Mouse (Mus musculus) hindbrain, embryonic 15.5 days (tissue): ENCODE measurements at regions not wholly inside any gene's neighbourhood (a gene's known extent, or its start where the extent isn't known, plus 50 kb on each side); places are given as distances from the start of the nearest gene placed in this dataset.

Experiments
- ATAC-seq: fragments of 200-750 bp; cut with Nextera tagmentation; 2 replicates; pipeline ENCODE4 v1.8.0; 2017; ENCODE audit warnings: low read depth, moderate number of reproducible peaks, moderate TSS enrichment; ENCODE audit not compliant: low FRiP score
- H3K27ac ChIP-seq: fragments of 300-500 bp; sonication (generic); replicated peaks from 2 replicates; pipeline ENCODE4 v1.5.1; 2015; ENCODE audit warnings: mild to moderate bottlenecking, inconsistent platforms
- H3K27me3 ChIP-seq: fragments of 300-500 bp; sonication (generic); 2 replicates; pipeline ENCODE4 v1.6.1; 2015; ENCODE audit warnings: control low read depth, inconsistent platforms
- H3K36me3 ChIP-seq: fragments of 300-500 bp; sonication (generic); 2 replicates; pipeline ENCODE4 v1.6.1; 2015; ENCODE audit warnings: control low read depth, inconsistent platforms
- H3K4me1 ChIP-seq: fragments of 300-500 bp; sonication (generic); replicated peaks from 2 replicates; pipeline ENCODE4 v1.6.1; 2015; ENCODE audit warnings: control low read depth, inconsistent platforms
- H3K4me2 ChIP-seq: fragments of 300-500 bp; sonication (generic); 2 replicates; pipeline ENCODE4 v1.6.1; 2015; ENCODE audit warnings: moderate library complexity, mild to moderate bottlenecking, inconsistent platforms
- H3K4me3 ChIP-seq: fragments of 300-500 bp; sonication (generic); 2 replicates; pipeline ENCODE4 v1.5.1; 2015; ENCODE audit warnings: mild to moderate bottlenecking, inconsistent platforms
- H3K9ac ChIP-seq: fragments of 300-500 bp; sonication (generic); 2 replicates; pipeline ENCODE4 v1.6.1; 2015; ENCODE audit warnings: inconsistent platforms
- H3K9me3 ChIP-seq: fragments of 300-500 bp; sonication (generic); 2 replicates; pipeline ENCODE4 v1.6.1; 2016; ENCODE audit warnings: control low read depth, inconsistent platforms
- WGBS: fragments of 180-500 bp; shearing (Covaris S2); methylation state at CpG from one replicate; pipeline ENCODE4 v1.1.7; 2015; 5-methylcytosine and 5-hydroxymethylcytosine counted together

DNA sequence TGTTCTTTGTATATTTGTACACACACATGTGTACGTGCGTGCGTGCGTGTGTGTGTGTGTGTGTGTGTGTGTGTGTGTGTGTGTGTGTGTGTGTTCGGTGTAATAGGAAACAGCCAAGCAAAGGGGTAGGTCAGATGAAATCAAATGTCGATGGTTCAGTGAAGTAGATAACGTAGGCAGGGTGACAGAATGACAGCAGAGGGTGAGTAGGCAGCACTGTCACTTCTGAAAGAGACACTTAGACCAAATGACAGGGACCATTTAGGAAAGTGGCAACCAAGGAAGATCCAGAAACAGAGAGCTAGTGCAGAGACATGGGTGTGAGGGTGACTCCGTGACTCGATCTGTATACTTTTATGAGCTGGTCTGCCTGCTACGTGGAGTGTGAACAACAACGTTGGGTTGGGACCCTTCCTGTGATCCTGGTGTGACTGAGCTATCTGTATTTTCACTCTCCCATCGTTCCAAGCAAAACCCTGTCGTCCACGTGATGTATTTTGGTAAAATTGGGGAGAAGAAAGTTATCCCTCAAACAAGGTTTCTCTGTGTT, 266.5 kb upstream of the 9630041A04Rik start:
- H3K4me3 ChIP-seq: no peak overlapping the region
- 89% methylated on average over 14 of the region's 14 CpGs for WGBS
- no peak overlapping the region for H3K9ac ChIP-seq
- H3K4me1 ChIP-seq: no peaks in the 10 kb centered on the region
- no peaks in the 10 kb centered on the region for H3K9me3 ChIP-seq
- no peak overlapping the region for H3K27ac ChIP-seq
- H3K4me2 ChIP-seq: no peak overlapping the region
- no peaks in the 10 kb centered on the region for H3K27me3 ChIP-seq
- no peaks in the 10 kb centered on the region for H3K36me3 ChIP-seq
- ATAC-seq: no peak

DNA sequence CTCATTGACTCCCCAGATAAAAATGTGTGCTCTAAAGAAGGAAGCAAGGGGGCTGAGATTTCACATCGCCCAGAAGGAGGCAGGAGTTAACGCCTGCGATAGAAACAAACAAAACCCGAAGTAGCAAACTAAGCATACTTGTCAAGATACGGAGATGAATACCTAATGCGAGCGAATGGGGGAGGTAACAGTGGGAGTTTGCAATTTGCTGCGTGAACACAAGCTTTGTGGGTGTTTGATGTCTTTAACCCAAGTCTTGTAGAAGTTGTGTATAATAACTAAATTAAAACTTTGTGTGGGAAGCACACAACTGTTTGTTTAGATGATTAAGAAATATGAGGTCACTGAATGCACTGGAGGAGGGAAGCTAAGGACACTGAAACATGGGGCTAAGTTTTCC, 269.0 kb upstream of the 9630041A04Rik start:
- ATAC-seq: no peak
- Histone ChIP-seq H3K27ac (no peak overlapping the region), H3K9me3 (no peaks in the 10 kb centered on the region), H3K4me2 (no peak overlapping the region), H3K36me3 (no peaks in the 10 kb centered on the region), H3K9ac (no peak overlapping the region), H3K4me3 (no peak overlapping the region), H3K4me1 (no peaks in the 10 kb centered on the region), H3K27me3 (no peaks in the 10 kb centered on the region)
- WGBS: 73% methylated on average over 8 of the region's 8 CpGs

DNA sequence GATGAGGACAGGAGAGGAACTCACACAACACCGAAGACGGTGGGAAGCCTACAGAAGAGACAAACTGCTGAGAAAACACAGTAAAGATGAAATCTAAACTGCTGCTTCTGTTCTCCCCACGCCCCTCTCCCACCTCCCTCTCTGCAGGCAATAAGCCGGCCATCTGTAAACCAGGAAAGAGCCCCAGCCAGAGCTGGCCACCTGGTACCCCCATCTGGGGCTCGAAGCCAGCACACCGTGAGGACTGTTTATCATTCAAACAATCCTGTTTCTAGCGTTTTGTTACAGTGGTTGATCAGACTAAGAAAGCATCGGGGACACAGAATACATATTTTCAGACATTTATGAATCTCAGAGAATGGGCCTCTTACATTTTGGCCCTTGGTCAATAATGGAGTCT, 270.0 kb upstream of the 9630041A04Rik start:
- no peaks in the 10 kb centered on the region for H3K9me3 ChIP-seq
- no peaks in the 10 kb centered on the region for H3K36me3 ChIP-seq
- H3K4me2 ChIP-seq: no peak overlapping the region
- no peak for ATAC-seq
- no peak overlapping the region for H3K4me3 ChIP-seq
- no peaks in the 10 kb centered on the region for H3K27me3 ChIP-seq
- 63% methylated on average over 8 of the region's 8 CpGs for WGBS
- no peak overlapping the region for H3K9ac ChIP-seq
- H3K4me1 ChIP-seq: no peaks in the 10 kb centered on the region
- H3K27ac ChIP-seq: no peak overlapping the region

DNA sequence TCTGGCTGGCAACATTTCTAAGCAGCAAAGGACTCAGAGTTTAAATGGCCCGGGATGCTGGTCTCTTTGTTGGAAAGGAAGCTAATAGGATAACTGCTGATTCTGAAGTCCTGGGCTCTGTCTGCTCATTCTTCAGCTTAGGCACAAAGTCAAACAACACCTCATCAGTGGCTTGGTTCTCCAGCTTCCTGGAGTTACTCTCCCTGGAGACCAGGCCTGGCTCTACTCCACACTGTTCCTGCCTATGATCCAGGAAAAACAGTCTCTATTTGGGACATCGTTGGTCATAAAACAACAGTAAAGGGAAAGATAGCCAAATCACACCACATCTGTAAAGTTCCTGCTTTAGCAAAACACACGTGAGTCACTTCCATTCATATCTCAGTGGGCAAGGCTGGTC, 271.3 kb upstream of the 9630041A04Rik start:
- 88% methylated on average over 3 of the region's 3 CpGs for WGBS
- no peak overlapping the region for H3K9ac ChIP-seq
- H3K27ac ChIP-seq: no peak overlapping the region
- no peak overlapping the region for H3K4me2 ChIP-seq
- no peaks in the 10 kb centered on the region for H3K27me3 ChIP-seq
- no peak overlapping the region for H3K4me3 ChIP-seq
- H3K36me3 ChIP-seq: no peaks in the 10 kb centered on the region
- H3K9me3 ChIP-seq: no peaks in the 10 kb centered on the region
- no peak for ATAC-seq
- H3K4me1 ChIP-seq: no peaks in the 10 kb centered on the region

DNA sequence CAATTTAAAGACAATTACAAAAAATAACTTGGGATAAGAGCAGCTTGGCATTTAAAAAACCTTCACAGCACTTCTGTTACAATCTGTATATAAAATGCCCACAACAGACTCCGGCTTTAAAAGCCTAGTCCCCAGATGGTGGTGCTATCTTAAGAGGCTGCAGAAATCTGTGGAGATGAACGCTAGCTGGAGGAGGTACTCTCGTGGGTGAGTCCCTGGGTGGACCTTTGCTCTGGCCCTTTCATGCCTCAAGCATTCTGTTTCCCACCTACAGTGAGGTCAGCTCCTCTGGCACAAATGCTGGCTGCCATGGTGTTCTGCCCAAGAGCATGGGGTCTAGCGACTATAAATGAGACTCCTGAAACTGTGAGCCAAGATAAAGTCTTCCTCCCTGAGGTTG, 280.6 kb upstream of the 9630041A04Rik start:
- no peaks in the 10 kb centered on the region for H3K36me3 ChIP-seq
- H3K27ac ChIP-seq: no peak overlapping the region
- no peak overlapping the region for H3K9ac ChIP-seq
- no peak overlapping the region for H3K4me2 ChIP-seq
- H3K9me3 ChIP-seq: no peaks in the 10 kb centered on the region
- H3K4me3 ChIP-seq: no peak overlapping the region
- H3K27me3 ChIP-seq: no peaks in the 10 kb centered on the region
- 86% methylated on average over 4 of the region's 4 CpGs for WGBS
- no peaks in the 10 kb centered on the region for H3K4me1 ChIP-seq
- ATAC-seq: no peak

DNA sequence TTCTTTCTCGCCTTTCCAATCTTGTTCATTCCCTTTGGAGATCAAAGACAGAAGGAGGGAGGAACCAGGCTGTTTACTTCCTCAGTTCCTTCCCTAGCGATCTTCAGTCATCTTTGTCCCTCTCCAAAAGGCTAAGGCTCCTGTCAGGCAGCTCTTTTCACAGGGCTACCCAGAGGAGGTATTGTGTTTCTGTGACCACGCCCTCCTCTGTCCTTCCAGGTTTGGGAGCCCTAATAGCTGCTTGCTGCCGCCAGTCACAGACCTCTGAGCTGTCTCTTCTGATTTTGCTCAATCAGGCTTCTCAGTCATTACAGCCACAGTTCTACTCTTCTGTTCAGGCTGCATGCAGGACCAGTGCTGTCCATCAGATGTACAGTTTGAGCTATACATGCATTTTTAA, 290.9 kb upstream of the 9630041A04Rik start:
- no peak for ATAC-seq
- 12% methylated on average over 4 of the region's 4 CpGs for WGBS
- no peak overlapping the region for H3K9ac ChIP-seq
- no peak overlapping the region for H3K27ac ChIP-seq
- no peak overlapping the region for H3K4me3 ChIP-seq
- no peak overlapping the region for H3K4me2 ChIP-seq
- 0 out of 2 replicates have a peak, but pooled peaks cover 5% of the 10 kb centered on the region for H3K4me1 ChIP-seq
- H3K27me3 ChIP-seq: no peaks in the 10 kb centered on the region
- no peaks in the 10 kb centered on the region for H3K9me3 ChIP-seq
- H3K36me3 ChIP-seq: no peaks in the 10 kb centered on the region

DNA sequence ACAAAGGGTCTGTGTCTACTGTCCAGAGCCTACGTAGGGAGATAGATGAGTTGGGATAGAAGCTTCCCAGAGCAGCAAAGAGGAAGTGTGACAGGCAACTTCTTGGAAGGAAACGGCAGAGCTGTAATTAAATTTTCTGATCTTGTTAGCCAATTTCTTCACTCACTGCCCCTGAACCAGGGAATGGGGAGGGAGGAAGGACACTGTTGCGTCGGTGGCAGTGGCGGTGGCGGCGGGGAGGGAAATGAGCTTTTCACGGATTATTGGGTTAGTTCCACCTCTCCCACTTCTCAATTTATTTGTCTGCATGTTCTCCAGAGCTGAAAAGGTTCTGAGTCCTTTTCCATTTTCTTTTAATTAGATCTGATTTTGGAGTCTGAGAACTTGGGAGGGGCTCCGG, 298.4 kb upstream of the 9630041A04Rik start:
- Histone ChIP-seq H3K9me3 (no peaks in the 10 kb centered on the region), H3K4me2 (no peak overlapping the region), H3K27ac (no peak overlapping the region), H3K36me3 (no peaks in the 10 kb centered on the region), H3K4me1 (no peaks in the 10 kb centered on the region), H3K9ac (no peak overlapping the region), H3K27me3 (no peaks in the 10 kb centered on the region), H3K4me3 (no peak overlapping the region)
- WGBS: 68% methylated on average over 9 of the region's 9 CpGs
- no peak for ATAC-seq

DNA sequence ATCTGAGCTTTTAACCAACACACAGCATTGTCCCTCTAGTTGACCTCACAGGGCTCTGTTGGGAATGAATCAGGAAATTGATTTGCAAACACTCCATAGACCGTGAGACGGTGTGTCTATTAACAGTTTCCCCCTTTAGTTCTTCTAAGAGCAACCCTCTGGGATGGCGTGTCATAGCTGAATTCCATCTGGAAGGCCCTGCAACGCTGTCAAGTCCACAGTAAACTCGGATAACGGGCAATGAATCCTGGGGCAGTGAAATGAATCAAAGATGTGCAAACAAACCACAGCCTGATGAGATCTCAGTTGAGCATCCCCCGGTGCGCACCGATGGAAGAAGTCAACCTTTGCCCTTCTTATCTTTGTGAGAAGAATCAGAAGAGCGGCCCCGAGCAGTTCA, 302.3 kb upstream of the 9630041A04Rik start:
- Histone ChIP-seq H3K9me3 (no peaks in the 10 kb centered on the region), H3K27me3 (no peaks in the 10 kb centered on the region), H3K36me3 (no peaks in the 10 kb centered on the region), H3K9ac (no peak overlapping the region), H3K4me3 (no peak overlapping the region), H3K4me2 (no peak overlapping the region), H3K27ac (no peak overlapping the region), H3K4me1 (no peaks in the 10 kb centered on the region)
- ATAC-seq: no peak
- 81% methylated on average over 11 of the region's 11 CpGs for WGBS

DNA sequence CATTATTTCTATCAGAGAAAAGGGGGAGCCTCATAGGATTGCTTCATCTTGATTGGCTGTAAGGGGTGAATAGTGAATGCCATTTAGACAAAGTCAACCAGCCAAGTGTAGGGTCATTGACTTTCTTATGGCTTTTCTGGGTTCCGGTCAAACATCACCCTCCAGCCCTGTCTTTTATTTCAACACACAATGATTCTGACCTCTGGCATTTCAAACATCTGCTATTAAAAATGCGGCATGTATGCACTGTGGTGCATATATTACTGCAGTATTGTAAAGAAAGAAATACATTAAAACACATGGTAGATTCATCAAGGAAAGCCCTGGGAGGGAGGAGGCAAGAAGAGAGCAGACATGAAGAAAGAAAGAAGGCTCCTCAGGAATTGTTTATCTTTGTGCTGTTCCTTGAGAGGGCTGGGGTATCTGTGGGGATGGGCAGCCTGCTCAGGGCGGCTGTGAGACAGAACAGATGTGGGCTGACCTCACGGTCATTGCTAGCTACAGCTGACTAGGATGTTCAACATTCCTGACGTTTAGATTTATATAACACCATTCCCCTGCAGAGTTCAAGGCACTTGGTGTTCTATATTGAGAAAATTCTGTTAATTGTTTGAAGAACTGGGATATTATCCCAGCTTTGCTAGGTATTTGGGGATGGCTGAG, 303.5 kb upstream of the Ppp2r3a start:
- H3K9me3 ChIP-seq: no peaks in the 10 kb centered on the region
- no peak overlapping the region for H3K4me3 ChIP-seq
- WGBS: 40% methylated on average over 5 of the region's 5 CpGs
- no peak overlapping the region for H3K4me2 ChIP-seq
- H3K4me1 ChIP-seq: no peaks in the 10 kb centered on the region
- H3K27ac ChIP-seq: no peak overlapping the region
- H3K36me3 ChIP-seq: no peaks in the 10 kb centered on the region
- H3K9ac ChIP-seq: no peak overlapping the region
- no peaks in the 10 kb centered on the region for H3K27me3 ChIP-seq
- ATAC-seq: no peak

DNA sequence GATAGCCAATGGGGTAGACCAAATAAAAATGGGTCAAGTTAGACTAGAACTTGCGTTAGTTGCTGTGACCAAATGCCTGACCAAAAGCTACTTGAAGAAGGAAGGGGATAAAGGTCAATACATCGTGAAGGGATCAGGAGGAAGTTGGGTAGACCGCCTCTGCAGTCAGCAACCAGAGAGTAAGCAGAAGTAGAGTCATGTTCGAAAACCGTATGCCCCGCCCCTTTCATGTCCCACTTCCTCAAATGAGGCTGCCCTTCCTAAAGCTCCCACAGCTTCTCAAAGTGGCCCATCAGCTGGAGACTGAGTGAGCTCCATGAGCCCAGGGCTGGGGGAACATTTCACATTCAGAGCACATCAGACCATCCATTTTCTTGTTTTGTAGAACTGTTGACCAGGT, 301.2 kb upstream of the Ppp2r3a start:
- H3K4me2 ChIP-seq: no peak overlapping the region
- no peaks in the 10 kb centered on the region for H3K4me1 ChIP-seq
- no peaks in the 10 kb centered on the region for H3K36me3 ChIP-seq
- ATAC-seq: no peak
- no peak overlapping the region for H3K27ac ChIP-seq
- WGBS: 94% methylated on average over 6 of the region's 6 CpGs
- H3K4me3 ChIP-seq: no peak overlapping the region
- no peaks in the 10 kb centered on the region for H3K9me3 ChIP-seq
- no peaks in the 10 kb centered on the region for H3K27me3 ChIP-seq
- no peak overlapping the region for H3K9ac ChIP-seq

DNA sequence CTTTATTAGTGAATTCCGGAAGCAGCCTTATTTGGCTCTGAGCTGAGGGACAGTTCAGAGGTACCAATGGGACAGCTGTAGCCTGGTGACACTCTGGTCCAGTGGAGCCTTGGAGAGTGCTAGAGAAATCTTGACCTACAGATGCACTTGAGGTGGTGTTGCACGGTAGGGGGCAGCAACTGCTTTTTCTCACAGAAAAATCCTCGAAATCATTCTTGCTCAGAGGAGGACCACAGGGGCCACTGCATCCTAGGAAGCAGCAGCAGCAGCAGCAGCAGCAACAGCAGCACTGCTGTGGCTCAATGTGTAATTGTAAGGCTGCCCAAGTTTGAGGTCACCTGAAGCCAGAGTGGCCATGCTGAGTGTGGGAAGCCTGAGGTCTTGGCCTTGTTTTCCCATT, 299.7 kb upstream of the Ppp2r3a start:
- no peaks in the 10 kb centered on the region for H3K36me3 ChIP-seq
- no peak overlapping the region for H3K4me3 ChIP-seq
- no peak overlapping the region for H3K27ac ChIP-seq
- no peak for ATAC-seq
- WGBS: 55% methylated on average over 3 of the region's 3 CpGs
- H3K4me1 ChIP-seq: no peaks in the 10 kb centered on the region
- H3K4me2 ChIP-seq: no peak overlapping the region
- no peaks in the 10 kb centered on the region for H3K27me3 ChIP-seq
- no peak overlapping the region for H3K9ac ChIP-seq
- H3K9me3 ChIP-seq: no peaks in the 10 kb centered on the region

DNA sequence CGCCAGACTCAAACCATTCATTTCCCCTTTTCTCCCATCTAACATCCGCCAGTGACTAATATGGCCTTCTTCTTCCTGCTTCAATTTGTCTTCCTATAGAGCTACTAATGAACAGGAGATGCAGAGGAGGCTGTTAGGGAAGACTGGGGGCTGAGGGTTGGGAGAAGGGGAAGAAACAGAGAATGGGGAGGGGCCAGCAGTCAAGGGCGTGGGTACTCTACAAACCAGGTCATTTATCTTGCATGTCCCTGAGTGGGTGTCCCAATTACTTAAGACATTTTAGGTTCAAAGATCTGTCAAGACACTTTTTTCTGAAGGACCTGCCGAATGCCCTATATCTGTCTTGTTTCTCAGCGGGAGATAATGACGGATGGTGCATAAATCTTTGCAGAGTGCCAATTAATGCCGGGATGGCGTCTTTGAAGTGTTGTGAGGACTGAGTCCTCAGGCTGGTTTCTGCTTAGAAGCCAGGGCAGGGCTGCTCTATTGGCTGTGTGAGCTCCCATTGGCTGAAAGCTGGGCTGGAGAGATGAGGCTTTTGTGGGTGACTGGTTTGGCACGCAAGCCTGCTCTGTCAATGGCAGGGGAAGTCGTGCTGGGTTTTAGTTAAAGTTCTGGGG, 294.7 kb upstream of the Ppp2r3a start:
- no peaks in the 10 kb centered on the region for H3K27me3 ChIP-seq
- H3K27ac ChIP-seq: no peak overlapping the region
- no peak overlapping the region for H3K4me2 ChIP-seq
- no peaks in the 10 kb centered on the region for H3K4me1 ChIP-seq
- WGBS: 42% methylated on average over 10 of the region's 10 CpGs
- H3K9ac ChIP-seq: no peak overlapping the region
- no peaks in the 10 kb centered on the region for H3K36me3 ChIP-seq
- no peak overlapping the region for H3K4me3 ChIP-seq
- ATAC-seq: no peak
- no peaks in the 10 kb centered on the region for H3K9me3 ChIP-seq

DNA sequence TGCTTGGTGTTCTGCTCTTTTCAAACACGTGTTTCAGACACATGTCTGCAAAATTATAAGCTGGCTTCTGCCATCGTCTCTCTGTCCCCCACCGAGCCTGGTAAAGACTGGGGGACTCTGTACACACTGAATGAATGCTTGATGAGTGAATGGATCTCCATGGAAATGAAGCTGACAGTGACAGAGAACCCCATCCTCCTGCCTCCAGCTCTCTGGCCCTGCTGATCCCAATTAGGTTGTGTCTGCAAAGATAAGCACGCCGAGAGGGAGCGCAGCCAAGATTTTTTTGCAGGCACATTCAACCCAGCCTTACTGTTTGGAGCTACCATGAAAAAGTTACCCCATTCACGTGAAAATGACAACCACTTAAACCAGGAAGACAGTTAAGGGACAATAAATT, 266.5 kb upstream of the Ppp2r3a start:
- 22% methylated on average over 7 of the region's 7 CpGs for WGBS

More for the DNA sequence above, 266.5 kb upstream of the Ppp2r3a start:
- Histone ChIP-seq H3K27ac (no peak overlapping the region), H3K4me2 (no peak overlapping the region), H3K9me3 (no peaks in the 10 kb centered on the region), H3K9ac (no peak overlapping the region), H3K27me3 (no peaks in the 10 kb centered on the region), H3K36me3 (no peaks in the 10 kb centered on the region), H3K4me3 (no peak overlapping the region), H3K4me1 (peaks cover 7% of the 10 kb centered on the region; the same call in 1 of the 2 replicates)
- ATAC-seq: no peak
